Mouse (Mus musculus): ENCODE measurements around the gene Arfrp1. TPM values are rescaled to one million over a fixed set of nuclear protein-coding genes. Genes with fewer than 3 reads are reported as not detected.

Arfrp1 gene
- total and polyA plus RNA-seq, 3 experiments: 42.3 to 52.3 (median 50.7) TPM

GRCm38 (mm10) chr2:181381631-181382306 is 16.6 kb upstream of the Arfrp1 start:
- no peak overlapping the region for H3K27ac ChIP-seq
- TF ChIP-seq CTCF (IDR thresholded peaks at IDR 0.05) (no peak), POLR2A (IDR thresholded peaks at IDR 0.05; ENCODE audit: insufficient read depth, low read depth, low read length) (no peak), EP300 (IDR thresholded peaks at IDR 0.05; ENCODE audit: insufficient read depth, low read depth, low read length) (no peak)

GRCm38 (mm10) chr2:181381107-181381506 is 15.9 kb upstream of the Arfrp1 start:
- no peaks in the 10 kb centered on the region for H3K79me2 ChIP-seq (replicated peaks; ENCODE audit: control insufficient read depth, insufficient read depth, low read length)
- H3K9ac ChIP-seq (ENCODE audit: low read depth, low read length): no peak overlapping the region
- no peaks in the 10 kb centered on the region for H3K27me3 ChIP-seq (ENCODE audit: control insufficient read depth, insufficient read depth, low read length)
- WGBS: 69% methylated on average over 5 of the region's 5 CpGs
- no peak for DNase-seq
- intact Hi-C loops (cut with DNase I): no loop called here
- no peaks in the 10 kb centered on the region for H3K36me3 ChIP-seq (ENCODE audit: control insufficient read depth, insufficient read depth, low read length)
- no peak for TF ChIP-seq CTCF (IDR thresholded peaks at IDR 0.05)
- no peak for TF ChIP-seq POLR2A (IDR thresholded peaks at IDR 0.05; ENCODE audit: insufficient read depth, low read depth, low read length)
- no peak for TF ChIP-seq EP300 (IDR thresholded peaks at IDR 0.05; ENCODE audit: insufficient read depth, low read depth, low read length)
- no peak overlapping the region for H3K4me3 ChIP-seq
- H3K27ac ChIP-seq: no peak overlapping the region
- H3K4me1 ChIP-seq (ENCODE audit: control insufficient read depth, insufficient read depth, low read length): peaks cover 7% of the 10 kb centered on the region

More at GRCm38 (mm10) chr2:181381631-181382306, 16.6 kb upstream of the Arfrp1 start:
- no peaks in the 10 kb centered on the region for H3K36me3 ChIP-seq (ENCODE audit: control insufficient read depth, insufficient read depth, low read length)
- intact Hi-C loops (cut with DNase I): no loop called here
- no peak for DNase-seq
- no peak overlapping the region for H3K4me3 ChIP-seq
- 85% methylated on average over 6 of the region's 6 CpGs for WGBS
- no peaks in the 10 kb centered on the region for H3K79me2 ChIP-seq (replicated peaks; ENCODE audit: control insufficient read depth, insufficient read depth, low read length)
- peaks cover 8% of the 10 kb centered on the region for H3K4me1 ChIP-seq (ENCODE audit: control insufficient read depth, insufficient read depth, low read length)
- no peaks in the 10 kb centered on the region for H3K27me3 ChIP-seq (ENCODE audit: control insufficient read depth, insufficient read depth, low read length)
- H3K9ac ChIP-seq (ENCODE audit: low read depth, low read length): no peak overlapping the region

- H3K4me3 ChIP-seq: no peak overlapping the region
- no peaks in the 10 kb centered on the region for H3K27me3 ChIP-seq (ENCODE audit: control insufficient read depth, insufficient read depth, low read length)
- H3K4me1 ChIP-seq (ENCODE audit: control insufficient read depth, insufficient read depth, low read length): peaks cover 6% of the 10 kb centered on the region
- intact Hi-C loops (cut with DNase I): no loop called here
- H3K27ac ChIP-seq: no peak overlapping the region
- H3K36me3 ChIP-seq (ENCODE audit: control insufficient read depth, insufficient read depth, low read length): no peaks in the 10 kb centered on the region
- no peaks in the 10 kb centered on the region for H3K79me2 ChIP-seq (replicated peaks; ENCODE audit: control insufficient read depth, insufficient read depth, low read length)
- TF ChIP-seq POLR2A (IDR thresholded peaks at IDR 0.05; ENCODE audit: insufficient read depth, low read depth, low read length) (no peak), EP300 (IDR thresholded peaks at IDR 0.05; ENCODE audit: insufficient read depth, low read depth, low read length) (no peak), CTCF (IDR thresholded peaks at IDR 0.05) (no peak)
- no peak for DNase-seq
- 51% methylated on average over 5 of the region's 5 CpGs for WGBS
- H3K9ac ChIP-seq (ENCODE audit: low read depth, low read length): no peak overlapping the region
Measured at GRCm38 (mm10) chr2:181380251-181380650, 15.0 kb upstream of the Arfrp1 start.

GRCm38 (mm10) chr2:181379778-181380177 is 14.6 kb upstream of the Arfrp1 start, which contains the start of gene Lime1:
TSS of gene Lime1 (plus strand) at chr2:181380078.
- WGBS: 94% methylated on average over 12 of the region's 12 CpGs
- Histone ChIP-seq H3K9ac (ENCODE audit: low read depth, low read length) (no peak within 1 kb of the TSS), H3K4me1 (ENCODE audit: control insufficient read depth, insufficient read depth, low read length) (peaks cover 2% of the 10 kb centered on the region; the same call in 1 of the 2 replicates), H3K27ac (no peak within 1 kb of the TSS), H3K79me2 (replicated peaks; ENCODE audit: control insufficient read depth, insufficient read depth, low read length) (no peaks in the 10 kb centered on the region), H3K27me3 (ENCODE audit: control insufficient read depth, insufficient read depth, low read length) (no peaks in the 10 kb centered on the region), H3K36me3 (ENCODE audit: control insufficient read depth, insufficient read depth, low read length) (no peaks in the 10 kb centered on the region), H3K4me3 (no peak within 1 kb of the TSS)
- intact Hi-C loops (cut with DNase I): no loop called here
- no peak for DNase-seq
- no peak for TF ChIP-seq EP300 (IDR thresholded peaks at IDR 0.05; ENCODE audit: insufficient read depth, low read depth, low read length)
- no peak for TF ChIP-seq CTCF (IDR thresholded peaks at IDR 0.05)
- no peak for TF ChIP-seq POLR2A (IDR thresholded peaks at IDR 0.05; ENCODE audit: insufficient read depth, low read depth, low read length)

- Histone ChIP-seq H3K79me2 (replicated peaks; ENCODE audit: control insufficient read depth, insufficient read depth, low read length) (peaks cover 2% of the 10 kb centered on the region; the same call in 1 of the 2 replicates), H3K9ac (ENCODE audit: low read depth, low read length) (no peak overlapping the region), H3K27ac (no peak overlapping the region), H3K27me3 (ENCODE audit: control insufficient read depth, insufficient read depth, low read length) (no peaks in the 10 kb centered on the region), H3K4me1 (ENCODE audit: control insufficient read depth, insufficient read depth, low read length) (peaks cover 1% of the 10 kb centered on the region; the same call in 1 of the 2 replicates), H3K4me3 (no peak overlapping the region), H3K36me3 (ENCODE audit: control insufficient read depth, insufficient read depth, low read length) (no peaks in the 10 kb centered on the region)
- no peak for DNase-seq
- intact Hi-C loops (cut with DNase I): no loop called here
- TF ChIP-seq POLR2A (IDR thresholded peaks at IDR 0.05; ENCODE audit: insufficient read depth, low read depth, low read length) (no peak), EP300 (IDR thresholded peaks at IDR 0.05; ENCODE audit: insufficient read depth, low read depth, low read length) (no peak), CTCF (IDR thresholded peaks at IDR 0.05) (no peak)
- 72% methylated on average over 5 of the region's 5 CpGs for WGBS
Measured at GRCm38 (mm10) chr2:181378701-181379100, 13.5 kb upstream of the Arfrp1 start.

- intact Hi-C loops (cut with DNase I): no loop called here
- Histone ChIP-seq H3K36me3 (ENCODE audit: control insufficient read depth, insufficient read depth, low read length) (no peaks in the 10 kb centered on the region), H3K79me2 (replicated peaks; ENCODE audit: control insufficient read depth, insufficient read depth, low read length) (peaks cover 7% of the 10 kb centered on the region), H3K4me1 (ENCODE audit: control insufficient read depth, insufficient read depth, low read length) (peaks cover 1% of the 10 kb centered on the region; the same call in 1 of the 2 replicates), H3K4me3 (no peak overlapping the region), H3K9ac (ENCODE audit: low read depth, low read length) (no peak overlapping the region), H3K27ac (no peak overlapping the region), H3K27me3 (ENCODE audit: control insufficient read depth, insufficient read depth, low read length) (no peaks in the 10 kb centered on the region)
- 45% methylated on average over 2 of the region's 2 CpGs for WGBS
- TF ChIP-seq CTCF (IDR thresholded peaks at IDR 0.05): no peak
- no peak for TF ChIP-seq EP300 (IDR thresholded peaks at IDR 0.05; ENCODE audit: insufficient read depth, low read depth, low read length)
- no peak for TF ChIP-seq POLR2A (IDR thresholded peaks at IDR 0.05; ENCODE audit: insufficient read depth, low read depth, low read length)
- DNase-seq: no peak
Measured at GRCm38 (mm10) chr2:181377230-181377629, 12.0 kb upstream of the Arfrp1 start.

All from heart, adult 2 months (tissue).